Mouse (Mus musculus): ENCODE results near the gene Arsg.

DNA sequence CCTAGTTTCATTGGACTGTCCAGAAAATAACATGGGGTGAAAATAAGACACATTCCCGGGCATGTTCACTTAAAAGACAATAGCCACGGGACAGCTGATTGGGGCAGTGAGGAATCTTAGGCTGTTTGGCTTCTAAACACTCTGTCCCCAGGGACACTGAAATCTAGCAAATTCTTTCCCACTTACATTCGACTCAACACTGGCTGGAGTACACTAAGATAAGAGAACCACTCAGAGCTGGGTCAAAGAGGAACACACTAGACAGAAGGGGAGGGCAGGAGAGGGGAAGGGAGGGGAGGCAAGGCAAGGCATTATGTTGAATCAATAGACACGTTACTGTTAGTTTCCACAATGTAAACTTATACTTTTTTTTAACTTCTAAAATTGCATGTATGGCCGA, 12.6 kb upstream of the Arsg start:
- TF ChIP-seq POLR2A (IDR thresholded peaks at IDR 0.05; ENCODE audit: borderline replicate concordance, control insufficient read depth, low read depth, low read length) (no peak), CTCF (IDR thresholded peaks at IDR 0.05; ENCODE audit: control insufficient read depth, insufficient read depth, low read length) (no peak)
